Mouse (Mus musculus) liver, adult 2 months (tissue): ENCODE results near the gene Zfp507. TPM values are rescaled to one million over a fixed set of nuclear protein-coding genes. Genes with fewer than 3 reads are reported as not detected.

Source experiments
- DNase-seq: peaks from one replicate; pipeline ENCODE4 v3.0.0-alpha.2; 2011; ENCODE audit warnings: low read depth, low spot score; ENCODE audit errors: extremely low read depth
- H3K27ac ChIP-seq: fragments of 200-500 bp; replicated peaks from 2 replicates; pipeline ENCODE4 v1.5.1; 2012; ENCODE audit warnings: low read depth, mild to moderate bottlenecking, control low read depth, inconsistent platforms, low read length; ENCODE audit not compliant: insufficient read depth
- H3K27me3 ChIP-seq: fragments of 200-500 bp; 2 replicates; pipeline ENCODE4 v1.6.1; 2012; ENCODE audit warnings: mild to moderate bottlenecking, moderate library complexity, low read length, inconsistent platforms; ENCODE audit not compliant: control insufficient read depth, insufficient read depth
- H3K36me3 ChIP-seq: fragments of 200-500 bp; 2 replicates; pipeline ENCODE4 v1.6.1; 2012; ENCODE audit warnings: low read length, inconsistent platforms; ENCODE audit not compliant: control insufficient read depth, insufficient read depth
- H3K4me1 ChIP-seq: fragments of 200-500 bp; 2 replicates; pipeline ENCODE4 v1.6.1; 2011; ENCODE audit warnings: low read length; ENCODE audit not compliant: control insufficient read depth, insufficient read depth
- H3K4me3 ChIP-seq: fragments of 200-500 bp; 2 replicates; pipeline ENCODE4 v1.5.1; 2011; ENCODE audit warnings: low read depth, mild to moderate bottlenecking, control low read depth, low read length, moderate library complexity; ENCODE audit not compliant: insufficient read depth
- H3K79me2 ChIP-seq: fragments of 200-500 bp; 2 replicates; pipeline ENCODE4 v1.6.1; 2012; ENCODE audit warnings: inconsistent platforms, mild to moderate bottlenecking, low read length, moderate library complexity; ENCODE audit not compliant: control insufficient read depth, insufficient read depth
- H3K9ac ChIP-seq: fragments of 200-500 bp; 2 replicates; pipeline ENCODE4 v1.6.1; 2012; ENCODE audit warnings: low read depth, mild to moderate bottlenecking, control low read depth, inconsistent platforms, low read length
- CTCF ChIP-seq: fragments of 200-500 bp; IDR thresholded peaks from 2 replicates; pipeline ENCODE4 v1.5.1; 2011; ENCODE audit warnings: low read depth, low read length, control low read depth
- POLR2A ChIP-seq: fragments of 200-500 bp; IDR thresholded peaks from 2 replicates; pipeline ENCODE4 v1.6.1; 2011; ENCODE audit warnings: low read length, control low read depth; ENCODE audit not compliant: insufficient read depth; ENCODE audit errors: extremely low read depth
- WGBS: fragments of 180-500 bp; shearing (Covaris S2); methylation state at CpG from one replicate; pipeline ENCODE4 v1.1.7; 2018; 5-methylcytosine and 5-hydroxymethylcytosine counted together
- polyA plus RNA-seq: library from polyadenylated mRNA; depleted of rRNA; stranded (reverse); fragments of >200 nt; gene quantifications from 2 replicates; pipeline ENCODE4 v1.2.3, GENCODE M21; 2012
- total RNA-seq: library from RNA; depleted of rRNA; stranded (reverse); fragments of >200 nt; gene quantifications from 2 replicates; pipeline ENCODE4 v1.2.3, GENCODE M21; 2014

The Zfp507 gene
- total and polyA plus RNA-seq, 2 experiments: 4.9 to 12.2 TPM

DNA sequence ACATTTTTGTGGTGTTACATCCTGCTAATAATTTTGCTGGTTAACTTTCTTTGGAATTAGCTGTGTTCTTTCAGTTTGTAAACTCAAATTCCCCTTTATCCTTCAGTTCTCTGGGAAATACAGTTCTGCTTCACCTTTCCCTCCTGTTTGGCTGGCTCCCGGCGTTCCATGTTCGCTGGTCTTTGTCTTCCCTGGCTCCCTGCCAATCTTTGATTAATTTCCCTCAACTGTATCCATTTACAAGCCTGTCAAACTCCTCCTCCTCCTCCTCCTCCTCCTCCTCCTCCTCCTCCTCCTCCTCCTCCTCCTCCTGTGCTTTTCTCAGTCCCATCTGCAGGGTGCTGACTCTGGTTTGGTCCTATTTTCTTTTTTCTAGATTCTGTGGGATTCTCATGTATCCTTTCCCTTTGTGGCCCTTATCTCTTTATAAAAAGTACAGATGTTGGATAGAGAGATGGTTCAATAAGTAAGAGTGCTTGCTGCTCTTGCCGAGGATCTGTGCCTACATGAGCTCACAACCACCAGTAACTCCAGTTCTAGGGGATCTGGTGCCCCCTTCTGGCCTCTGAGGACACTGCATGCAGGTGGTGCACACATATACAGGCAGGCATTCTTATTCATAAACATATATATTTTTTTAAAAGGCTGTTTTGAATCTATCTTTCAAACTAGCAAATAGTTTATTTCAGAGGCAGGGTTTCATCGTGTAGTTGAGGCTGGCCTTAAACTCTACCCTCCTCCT, 62.1 kb downstream of the Zfp507 start:
- no peaks in the 10 kb centered on the region for H3K27me3 ChIP-seq
- H3K36me3 ChIP-seq: no peaks in the 10 kb centered on the region
- no peak overlapping the region for H3K4me3 ChIP-seq
- peak; percentile 81 for TF ChIP-seq CTCF
- TF ChIP-seq POLR2A: no peak
- 39% methylated on average over 5 of the region's 5 CpGs for WGBS
- H3K79me2 ChIP-seq: no peaks in the 10 kb centered on the region
- H3K27ac ChIP-seq: no peak overlapping the region
- peak; percentile 64 for DNase-seq
- H3K4me1 ChIP-seq: no peaks in the 10 kb centered on the region
- H3K9ac ChIP-seq: no peak overlapping the region

DNA sequence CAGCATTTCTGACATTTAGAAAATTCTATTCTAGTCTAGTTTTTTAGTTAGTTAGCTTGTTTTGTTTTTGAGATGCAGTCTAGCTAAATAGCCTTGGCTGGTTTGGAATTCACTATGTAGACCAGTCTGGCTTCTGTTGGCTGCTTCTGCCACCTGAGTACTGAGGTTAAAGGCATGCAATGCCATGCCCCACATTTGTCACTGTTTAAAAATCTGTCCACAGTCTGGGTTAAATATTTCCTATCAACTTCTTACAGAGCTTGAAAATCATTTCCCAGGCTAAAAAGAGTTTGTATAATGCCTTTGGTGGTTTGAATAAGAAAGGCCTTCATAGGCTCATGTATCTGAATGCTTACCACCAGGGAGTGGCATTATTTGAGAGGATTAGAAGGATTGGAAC, 63.9 kb downstream of the Zfp507 start:
- TF ChIP-seq CTCF (no peak), POLR2A (no peak)
- Histone ChIP-seq H3K27me3 (no peaks in the 10 kb centered on the region), H3K9ac (no peak overlapping the region), H3K79me2 (no peaks in the 10 kb centered on the region), H3K36me3 (no peaks in the 10 kb centered on the region), H3K4me3 (no peak overlapping the region), H3K27ac (no peak overlapping the region), H3K4me1 (no peaks in the 10 kb centered on the region)
- peak; percentile 63 for DNase-seq

DNA sequence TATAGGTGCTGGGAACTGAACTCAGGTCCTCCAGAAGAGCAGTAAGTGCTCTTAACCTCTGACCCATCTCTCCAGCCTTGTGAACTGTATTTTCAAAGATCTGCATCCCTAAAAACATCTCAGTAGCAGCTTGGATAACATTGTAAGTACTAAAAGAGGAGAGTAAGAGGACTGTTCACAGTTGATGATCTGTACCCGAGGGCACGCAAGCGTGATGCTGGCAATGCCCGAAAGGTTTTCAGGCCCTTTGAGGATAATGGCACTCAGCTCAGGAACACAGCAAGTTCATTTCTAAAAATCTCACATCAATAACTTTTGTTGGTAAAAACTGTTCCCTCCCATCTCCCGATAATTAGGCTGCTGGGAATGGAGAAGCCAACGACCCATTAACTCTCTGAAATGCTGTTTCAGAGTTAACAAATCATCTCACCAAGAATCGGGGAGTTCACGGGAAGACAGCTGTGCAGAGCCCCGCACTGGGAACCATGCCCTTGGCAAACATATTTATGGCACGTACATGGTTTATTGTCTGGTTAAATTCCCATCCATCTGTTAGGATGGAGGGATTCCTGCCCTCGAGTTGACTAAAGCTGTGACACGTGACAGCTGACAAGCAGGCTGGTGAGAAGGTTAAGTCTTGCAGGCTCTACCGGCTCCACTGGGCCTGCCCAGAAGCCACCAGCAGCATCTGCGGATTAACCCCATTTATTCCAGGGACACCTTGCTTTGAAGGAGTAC, 69.3 kb downstream of the Zfp507 start:
- Histone ChIP-seq H3K4me3 (no peak overlapping the region), H3K36me3 (no peaks in the 10 kb centered on the region), H3K27ac (no peak overlapping the region), H3K9ac (no peak overlapping the region), H3K79me2 (no peaks in the 10 kb centered on the region), H3K27me3 (no peaks in the 10 kb centered on the region), H3K4me1 (no peaks in the 10 kb centered on the region)
- DNase-seq: no peak
- TF ChIP-seq CTCF: no peak
- no peak for TF ChIP-seq POLR2A
- WGBS: 85% methylated on average over 14 of the region's 14 CpGs

DNA sequence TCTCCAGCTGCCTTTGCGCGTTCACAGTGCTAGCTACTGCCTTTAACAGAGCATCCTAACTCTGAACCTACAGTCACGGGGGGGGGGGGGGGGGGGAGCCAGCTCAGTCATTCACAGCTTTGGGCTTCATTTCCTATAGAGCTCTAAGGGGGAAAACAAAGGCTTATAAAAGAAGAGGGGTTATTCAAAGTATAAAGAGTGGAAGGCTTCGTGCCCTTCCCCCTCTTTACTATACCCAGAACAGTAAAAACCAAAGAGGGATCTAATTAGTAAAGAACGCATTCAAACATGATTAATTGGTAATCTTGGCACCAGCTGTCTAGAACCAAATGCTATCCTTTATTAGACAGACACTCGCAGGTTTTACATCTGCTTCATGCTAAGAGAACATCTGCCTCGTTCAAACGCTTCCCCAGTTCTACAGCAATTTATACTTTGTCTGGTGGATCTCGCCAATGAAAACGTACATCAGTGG, 70.2 kb downstream of the Zfp507 start:
- no peak for TF ChIP-seq CTCF
- no peak for TF ChIP-seq POLR2A
- Histone ChIP-seq H3K4me1 (no peaks in the 10 kb centered on the region), H3K27ac (no peak overlapping the region), H3K9ac (no peak overlapping the region), H3K36me3 (no peaks in the 10 kb centered on the region), H3K4me3 (no peak overlapping the region), H3K27me3 (no peaks in the 10 kb centered on the region), H3K79me2 (no peaks in the 10 kb centered on the region)
- DNase-seq: no peak
- WGBS: 90% methylated on average over 10 of the region's 10 CpGs

DNA sequence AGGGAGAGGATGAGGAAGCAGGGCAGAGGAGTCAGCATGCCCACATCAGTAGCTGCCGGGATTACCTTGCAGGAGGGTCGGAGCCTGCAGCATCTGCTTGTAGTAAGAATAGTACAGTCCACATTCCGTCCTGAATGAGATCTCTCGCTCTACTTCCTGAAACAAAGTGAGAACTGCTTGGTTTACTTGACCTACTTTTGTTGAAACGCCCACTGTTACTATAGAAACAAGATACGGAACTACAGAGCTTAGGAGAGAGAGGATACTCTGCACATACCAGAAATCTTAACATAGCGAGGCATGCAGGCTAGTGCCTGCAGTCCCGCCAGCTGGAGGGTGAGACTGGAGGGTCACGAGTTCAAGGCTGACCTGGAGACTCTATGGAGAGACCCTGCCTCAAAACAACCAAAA, 73.2 kb downstream of the Zfp507 start:
- 76% methylated on average over 9 of the region's 9 CpGs for WGBS
- H3K36me3 ChIP-seq: no peaks in the 10 kb centered on the region
- no peaks in the 10 kb centered on the region for H3K4me1 ChIP-seq
- no peak overlapping the region for H3K9ac ChIP-seq
- H3K79me2 ChIP-seq: no peaks in the 10 kb centered on the region
- H3K4me3 ChIP-seq: no peak overlapping the region
- TF ChIP-seq POLR2A: no peak
- TF ChIP-seq CTCF: no peak
- no peaks in the 10 kb centered on the region for H3K27me3 ChIP-seq
- peak; percentile 30 for DNase-seq
- H3K27ac ChIP-seq: no peak overlapping the region

DNA sequence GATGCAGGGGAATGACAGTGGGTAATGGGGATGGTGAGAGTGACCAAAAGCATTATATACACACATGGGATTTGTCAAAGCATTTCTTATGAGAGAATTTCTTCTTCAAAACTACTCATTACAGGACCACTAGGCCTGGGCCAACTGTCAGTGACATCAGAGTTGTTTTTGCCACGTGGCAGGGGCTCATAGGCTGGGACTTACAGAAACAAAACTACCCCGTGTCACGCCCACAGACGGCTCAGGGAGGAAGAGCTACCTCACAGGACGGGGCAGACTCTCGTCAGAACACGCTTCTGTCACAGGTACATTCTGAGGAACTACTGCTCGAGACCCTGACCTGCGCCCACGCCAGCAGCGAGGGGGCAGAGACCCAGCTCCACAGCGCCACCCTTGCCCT, 74.4 kb downstream of the Zfp507 start:
- Histone ChIP-seq H3K36me3 (no peaks in the 10 kb centered on the region), H3K9ac (no peak overlapping the region), H3K27ac (no peak overlapping the region), H3K79me2 (no peaks in the 10 kb centered on the region), H3K4me3 (no peak overlapping the region), H3K4me1 (no peaks in the 10 kb centered on the region), H3K27me3 (no peaks in the 10 kb centered on the region)
- no peak for DNase-seq
- TF ChIP-seq POLR2A (no peak), CTCF (no peak)
- 95% methylated on average over 12 of the region's 12 CpGs for WGBS
